Mouse (Mus musculus) frontal cortex, postnatal 14 days (tissue): ENCODE results near the gene Aldh3b1.

ENCODE experiments used
- DNase-seq, 2 experiments: peaks; one replicate each; pipeline ENCODE4 v3.0.0; 2022; ENCODE audit warnings: low spot score in 2 of 2

Gene Aldh3b1

DNA sequence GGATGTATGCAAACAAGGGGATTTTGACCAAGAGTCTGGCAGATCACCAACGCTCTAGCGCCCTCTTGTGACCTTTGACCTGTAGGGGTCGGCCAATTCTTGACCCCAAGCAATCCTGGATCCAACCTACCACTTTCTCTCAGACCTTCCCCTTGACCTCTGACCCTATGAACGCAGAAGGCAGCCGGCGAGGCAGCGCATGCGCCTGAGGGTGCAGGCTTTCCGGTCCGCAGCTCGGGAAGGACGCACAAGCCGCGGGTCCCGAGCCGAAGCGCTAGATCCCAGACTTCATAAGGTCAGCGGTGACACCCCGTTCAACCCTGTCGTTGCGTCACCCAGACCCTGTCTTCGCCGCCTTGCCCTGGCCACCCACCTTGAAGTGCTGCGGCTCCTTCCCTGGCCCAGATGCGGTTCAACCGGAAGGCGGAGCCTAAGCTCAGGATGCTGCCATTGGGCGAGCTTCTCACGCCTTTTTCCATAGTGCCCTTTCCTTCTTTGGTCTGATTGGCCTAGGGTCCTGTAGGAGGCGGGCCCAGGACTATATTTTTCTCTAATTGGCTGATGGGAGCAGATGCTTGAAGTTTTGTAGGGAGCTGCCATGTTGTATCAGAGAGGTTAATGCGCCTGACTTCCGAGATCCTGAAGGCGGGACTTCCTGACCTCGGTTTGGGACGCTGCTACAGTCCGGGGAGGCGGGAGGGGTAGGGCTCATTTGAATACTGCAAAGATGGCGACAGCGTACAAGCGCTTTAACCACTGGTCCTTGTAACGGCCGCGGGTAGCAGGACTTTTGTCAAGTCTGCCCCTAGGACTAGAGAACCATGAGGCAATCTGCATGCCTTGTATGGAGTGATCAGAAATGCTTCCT is 17.0 kb downstream of the Aldh3b1 start, which contains the start of gene Ndufs8:
Gene Ndufs8, minus strand, starts transcription at position 438 of the 868 bp plus-strand sequence.
- DNase-seq, result peak; percentile 88 to 96

DNA sequence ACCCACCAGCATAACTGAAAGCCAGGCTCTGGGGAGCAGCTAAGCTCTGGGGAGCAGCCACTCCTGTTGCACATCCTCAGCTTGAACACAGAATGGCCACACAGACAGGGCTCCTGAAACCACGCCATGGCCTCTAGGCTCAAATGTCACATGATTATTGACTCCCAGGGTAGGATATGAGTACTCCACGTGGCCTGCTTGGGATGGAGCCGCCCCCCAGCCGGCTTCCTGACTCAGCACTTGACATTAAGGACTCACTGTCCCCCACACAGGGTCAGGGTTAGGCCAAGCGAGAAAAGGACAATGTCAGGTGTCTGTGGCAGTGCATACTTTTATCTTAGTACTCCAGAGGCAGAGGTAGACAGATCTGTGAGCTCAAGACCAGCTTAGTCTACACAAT is 19.4 kb downstream of the Aldh3b1 start:
- DNase-seq, result no peak

DNA sequence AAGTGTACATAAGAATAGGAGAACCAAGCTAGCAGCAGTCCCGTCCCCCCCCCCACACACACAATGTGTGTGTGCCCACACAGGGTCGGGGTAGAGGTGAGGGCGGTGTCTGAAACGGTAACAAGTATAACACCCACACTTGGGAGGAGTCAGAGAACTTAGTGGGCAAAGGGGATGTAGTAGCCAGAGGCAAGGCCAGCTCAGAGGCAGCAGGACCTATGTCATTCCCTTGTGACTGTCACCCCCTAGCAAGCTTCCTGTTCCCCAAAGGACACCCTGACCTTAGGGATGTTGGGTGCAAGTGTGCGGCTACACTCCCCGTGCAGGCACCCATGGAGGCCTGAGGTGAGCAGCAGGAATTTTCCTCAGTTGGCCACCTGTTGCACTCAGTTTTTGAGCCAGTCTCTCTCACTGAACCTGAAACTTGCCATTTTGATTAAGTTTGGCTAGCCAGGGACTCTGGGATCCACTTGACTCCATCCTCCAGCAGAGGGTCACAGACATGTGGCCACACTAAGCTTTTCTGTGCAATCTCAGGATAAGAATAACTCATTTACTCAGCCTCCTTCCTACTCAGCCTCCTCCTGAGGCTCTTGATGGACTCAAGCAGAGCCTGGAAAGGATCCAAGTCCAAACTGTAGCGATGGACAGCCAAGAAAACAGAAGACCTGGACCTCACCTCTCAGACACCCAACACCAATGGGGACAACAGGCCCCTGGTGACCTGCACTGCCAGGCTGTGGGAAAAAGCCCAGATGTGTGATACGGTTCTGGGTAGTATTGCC is 21.5 kb downstream of the Aldh3b1 start:
- DNase-seq, result no peak

DNA sequence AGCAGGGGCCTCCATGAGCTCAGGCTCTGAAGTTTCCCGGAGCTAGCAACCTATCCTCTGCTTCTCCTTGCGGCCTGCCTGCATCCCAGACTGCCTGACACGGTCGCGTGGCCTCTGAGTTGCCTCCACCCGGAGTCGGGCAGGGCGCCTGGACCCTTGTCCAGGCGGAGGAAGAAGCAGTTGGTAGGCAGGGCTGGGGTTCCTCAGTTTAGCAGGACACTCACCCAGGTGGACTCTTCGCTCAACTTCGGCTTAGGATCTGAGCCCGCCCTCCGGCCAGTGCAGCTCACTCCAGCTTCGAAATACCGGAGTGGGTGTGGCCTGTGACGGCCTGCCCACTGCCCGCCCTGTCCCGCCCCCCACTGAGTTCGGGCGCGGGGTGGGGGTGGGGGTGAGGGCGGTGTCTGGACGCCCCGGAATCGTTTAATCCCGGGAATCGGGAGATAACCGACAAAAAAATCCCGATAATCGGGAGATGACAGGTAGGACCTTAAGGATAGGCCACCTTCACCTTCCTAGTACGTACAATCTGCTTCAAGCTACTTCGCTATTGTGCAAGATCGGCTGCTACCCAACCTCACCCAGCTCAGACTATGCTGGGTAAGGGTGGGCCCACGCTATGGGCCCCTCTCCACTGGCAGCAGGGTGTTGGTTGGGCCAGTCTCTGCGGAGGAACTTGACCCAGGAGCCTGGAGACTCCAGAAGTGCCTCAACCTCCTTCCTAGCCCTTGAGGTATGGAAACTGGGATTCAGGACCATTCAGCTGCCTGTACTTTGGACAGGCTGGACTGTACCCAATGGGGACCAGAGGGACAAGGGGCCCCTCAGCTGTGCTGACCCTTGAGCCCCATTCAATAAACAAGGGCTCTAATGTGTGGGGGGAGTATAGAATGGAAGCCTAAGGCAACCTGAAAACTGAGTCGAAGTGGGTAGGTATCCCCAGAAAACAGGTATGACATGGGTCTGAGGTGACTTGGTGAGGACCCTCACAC is 22.5 kb downstream of the Aldh3b1 start, which contains the start of gene Tcirg1:
Gene Tcirg1, minus strand, starts transcription at position 339 of the 992 bp plus-strand sequence.
- peak in 1 of 2 experiments; percentile 55 for DNase-seq

DNA sequence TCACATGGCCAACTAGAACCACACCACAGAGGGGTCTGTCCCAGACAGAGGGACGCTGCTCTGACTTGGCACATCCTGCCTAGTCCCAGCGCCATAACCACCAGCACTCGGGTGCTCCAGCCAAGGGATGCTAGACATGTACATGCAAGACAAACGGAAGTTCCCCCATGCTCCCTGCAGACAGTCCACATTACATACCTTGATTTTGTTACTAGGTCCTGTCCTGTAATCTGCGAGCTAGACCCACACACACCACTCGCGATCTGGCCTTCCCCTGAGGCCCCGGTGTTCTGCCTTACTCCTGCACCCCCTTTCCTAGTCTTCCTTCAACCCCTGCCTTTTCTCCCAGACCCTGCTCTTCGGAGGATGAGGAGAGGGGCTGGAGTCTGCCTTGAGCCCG is 23.3 kb downstream of the Aldh3b1 start:
- DNase-seq, result no peak

DNA sequence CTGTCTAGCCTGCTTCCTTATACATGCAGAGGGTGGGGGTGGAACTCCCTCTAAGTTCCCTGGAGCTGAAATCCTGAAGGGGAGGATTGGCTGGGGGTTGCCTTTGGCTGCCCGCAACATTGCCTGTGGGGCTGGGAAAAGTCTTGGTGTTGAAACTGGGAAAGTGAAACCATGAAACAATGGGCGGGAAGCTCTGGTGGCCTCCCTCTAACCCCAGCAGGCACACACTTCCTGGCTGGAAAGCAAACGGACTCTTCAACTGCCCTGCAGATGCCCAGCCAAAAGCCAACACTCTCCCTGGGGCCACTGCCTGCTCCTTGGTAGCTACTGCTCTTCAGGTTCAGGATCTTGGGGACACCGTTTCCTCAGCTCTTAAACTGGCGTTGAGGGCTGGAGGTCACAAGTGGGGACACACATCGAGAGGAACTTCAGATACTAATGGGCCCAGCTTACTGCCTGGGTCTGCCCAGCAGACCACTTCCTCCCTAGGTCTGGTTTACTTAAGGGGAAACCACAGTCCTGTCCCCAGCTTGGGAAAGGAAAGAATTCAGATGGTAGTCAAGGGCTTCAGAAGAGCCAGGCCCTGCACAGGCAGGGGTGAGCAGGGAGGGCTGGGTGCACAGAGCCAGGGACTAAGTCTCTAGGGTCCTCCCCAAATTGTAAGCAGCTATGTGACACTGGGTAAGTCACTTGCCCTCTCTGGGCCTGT is 24.2 kb downstream of the Aldh3b1 start:
- no peak for DNase-seq

DNA sequence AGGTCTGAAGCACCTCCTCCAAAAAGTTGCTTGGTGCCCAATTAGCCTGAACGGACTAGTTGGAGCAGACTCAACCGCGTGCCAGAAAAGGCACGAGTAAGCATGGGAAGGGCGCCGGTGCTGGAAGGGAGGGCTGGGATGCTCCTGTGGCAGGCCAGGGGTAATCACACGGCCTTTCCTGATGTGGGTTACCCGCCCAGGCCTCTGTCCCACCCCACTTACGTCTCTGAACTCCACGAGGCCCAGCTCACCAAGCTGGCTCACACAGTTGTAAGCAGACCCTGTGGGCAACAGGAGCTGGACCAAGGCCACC is 25.3 kb downstream of the Aldh3b1 start:
- no peak for DNase-seq

DNA sequence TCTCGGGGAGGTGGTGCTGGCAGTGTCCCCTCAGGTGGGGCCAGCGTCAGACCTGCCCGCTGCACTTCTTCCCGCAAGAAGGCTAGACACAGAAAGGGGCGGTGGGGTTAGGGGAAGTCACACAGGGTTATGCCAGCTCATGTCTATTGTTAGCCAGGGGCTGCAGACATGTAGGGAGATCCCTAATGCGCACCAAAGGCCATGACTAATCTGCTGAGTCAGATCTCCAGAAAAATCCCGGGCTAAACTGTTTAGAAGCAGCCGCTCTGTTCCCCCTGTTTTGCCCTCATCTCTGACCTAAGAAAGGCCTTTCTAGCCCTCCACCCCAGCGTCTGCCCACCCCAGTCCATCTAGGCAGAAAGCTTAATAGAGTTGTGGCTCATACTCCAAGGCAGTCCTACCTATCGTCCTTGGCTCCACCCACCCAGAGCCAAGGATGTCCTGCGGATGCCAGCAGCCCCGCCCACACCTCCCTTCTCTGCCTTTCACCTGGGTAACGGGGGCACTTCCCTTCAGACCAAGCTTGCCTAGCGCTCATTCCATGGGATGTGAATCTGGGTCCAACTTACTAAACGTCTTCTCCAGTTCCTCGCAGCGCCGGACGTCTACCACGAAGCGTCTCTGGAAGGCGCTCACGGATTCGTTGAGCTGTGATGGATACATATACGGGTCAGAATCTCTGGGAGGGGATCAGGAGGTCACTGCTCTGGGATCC is 25.8 kb downstream of the Aldh3b1 start:
- DNase-seq, result no peak

DNA sequence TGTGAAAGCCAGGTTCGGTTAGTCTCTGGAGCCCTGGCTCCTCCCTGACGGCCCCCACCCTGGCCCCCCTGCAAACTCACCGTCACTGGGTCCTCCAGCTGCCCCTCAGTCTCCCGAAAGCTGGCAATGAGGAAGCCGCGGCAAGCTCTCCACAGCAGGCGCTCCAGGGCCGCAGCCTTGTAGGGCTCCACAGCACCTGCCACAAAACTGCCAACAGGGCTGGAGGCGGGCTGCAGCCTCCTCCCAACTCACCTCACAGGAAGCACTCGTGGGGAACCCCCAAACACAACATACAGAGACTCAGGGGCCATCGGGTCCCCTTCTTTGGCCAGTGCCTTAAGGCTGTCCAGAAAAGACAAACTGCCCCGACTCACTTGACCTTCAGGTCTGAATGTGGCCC is 26.6 kb downstream of the Aldh3b1 start:
- DNase-seq, result no peak

DNA sequence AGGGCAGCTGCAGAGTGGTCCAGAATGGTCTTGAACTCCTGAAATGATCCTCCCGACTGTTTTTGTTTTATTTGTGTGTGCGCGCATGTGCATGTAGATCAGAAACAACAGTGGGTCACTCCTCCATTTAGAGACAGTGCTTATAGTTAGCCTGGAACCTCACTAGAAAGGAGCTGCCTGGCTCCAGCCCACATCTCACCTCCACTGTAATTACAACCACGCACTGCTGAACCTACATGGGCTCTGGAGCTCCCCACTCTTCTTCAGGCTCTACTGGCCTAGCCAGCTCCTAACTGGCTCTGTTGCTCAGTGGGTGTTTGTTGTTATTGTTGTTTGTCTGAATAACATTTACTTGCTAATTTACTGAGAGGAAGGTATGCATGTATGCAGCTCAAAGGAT is 30.0 kb downstream of the Aldh3b1 start:
- DNase-seq, result no peak

DNA sequence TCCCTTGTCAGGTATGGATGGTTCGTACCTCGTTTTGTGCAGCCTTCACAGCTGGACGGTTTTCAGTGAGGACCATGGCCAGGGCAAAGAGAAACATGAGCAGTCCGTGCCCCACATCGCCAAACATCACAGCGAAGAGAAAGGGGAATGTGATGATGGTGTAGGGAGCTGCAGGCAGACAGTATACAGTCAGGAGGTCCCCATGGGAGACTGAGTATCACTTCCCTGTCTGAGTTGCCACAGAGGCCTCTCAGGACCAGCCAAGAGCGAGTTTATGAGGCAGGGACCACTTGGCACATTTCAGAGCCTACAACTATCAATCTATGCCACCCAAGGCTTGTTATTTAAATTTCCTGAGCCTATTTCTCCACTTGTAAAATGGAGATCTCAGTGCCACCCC is 30.7 kb downstream of the Aldh3b1 start:
- DNase-seq, result no peak

DNA sequence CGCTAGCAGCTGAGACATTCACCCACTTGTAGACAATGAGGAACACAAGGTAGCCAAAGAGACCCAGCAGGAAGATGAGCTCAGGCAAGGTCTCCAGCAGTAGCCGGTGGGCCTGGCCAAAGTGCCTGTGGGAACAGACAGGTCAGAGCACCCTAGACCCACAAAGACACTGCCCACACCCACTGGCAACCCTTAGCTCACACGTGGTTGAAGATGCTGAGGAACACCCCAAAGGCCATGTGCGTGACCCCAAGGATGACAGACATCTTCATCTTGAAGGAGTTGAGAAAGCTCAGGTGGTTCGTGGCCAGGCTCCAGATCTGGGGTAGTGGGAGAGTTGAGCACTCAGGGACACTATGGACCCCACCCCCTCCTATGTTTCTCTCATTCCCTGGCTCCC is 32.1 kb downstream of the Aldh3b1 start:
- DNase-seq, result no peak

DNA sequence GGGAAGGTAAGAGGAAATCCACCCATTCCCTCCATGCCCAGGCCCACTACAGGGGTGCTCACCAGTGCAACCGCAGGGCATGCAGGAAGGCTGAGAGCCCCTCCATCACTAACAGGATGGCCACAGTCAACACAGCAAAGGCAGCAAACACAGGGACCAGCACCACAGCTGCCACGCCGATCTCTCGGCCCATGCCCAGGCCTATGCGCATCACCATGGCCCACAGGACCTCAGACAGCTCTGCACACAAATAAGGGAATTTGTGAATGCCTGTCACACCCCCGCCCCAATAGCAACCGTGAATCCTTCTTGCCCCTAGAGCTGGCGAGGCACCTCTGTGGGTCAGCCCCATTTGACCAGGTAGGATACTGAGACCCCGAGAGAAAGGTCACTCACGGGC is 33.4 kb downstream of the Aldh3b1 start:
- peak in 1 of 2 experiments; percentile 10 for DNase-seq

DNA sequence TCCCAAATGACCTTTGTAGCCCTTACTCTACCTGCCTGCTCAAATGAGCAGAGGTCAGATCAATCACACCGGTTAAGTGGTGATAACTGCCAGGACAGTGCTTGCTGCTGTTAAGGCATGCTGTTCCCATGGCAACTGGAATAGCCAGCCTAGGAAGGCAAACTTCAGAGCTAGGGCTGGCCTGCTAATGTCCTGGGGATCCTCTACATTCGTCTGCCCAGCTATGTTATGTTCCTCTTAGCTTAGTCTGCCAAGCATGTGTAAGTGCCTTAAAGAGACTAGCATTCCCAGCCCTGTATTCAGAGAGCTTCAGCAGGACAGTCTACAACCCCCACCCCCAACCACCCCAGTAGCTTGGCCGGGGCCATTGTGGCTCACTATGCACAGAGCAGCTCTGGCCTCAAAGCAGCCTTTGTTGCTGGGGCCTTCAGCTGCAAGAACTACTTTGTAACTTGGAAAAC is 34.4 kb downstream of the Aldh3b1 start:
- DNase-seq, result peak in 1 of 2 experiments; percentile 24

DNA sequence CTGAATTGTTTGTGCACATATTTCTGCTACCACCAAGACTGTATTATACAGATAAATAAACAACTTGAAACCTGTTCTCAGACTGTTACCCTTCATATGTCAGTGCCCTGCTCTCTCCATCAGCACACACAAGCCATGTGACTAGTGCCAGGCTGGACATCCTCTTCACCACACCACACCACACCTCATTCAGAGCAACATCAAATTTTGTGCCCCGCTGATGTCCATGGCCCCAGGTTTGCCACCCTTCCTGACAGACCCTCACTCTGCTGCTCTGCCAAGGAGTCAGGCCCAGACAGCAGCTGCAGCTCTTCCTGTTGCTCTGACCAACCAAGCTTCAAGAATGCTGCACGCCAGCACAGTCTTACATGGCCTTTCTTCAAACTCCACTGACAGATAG is 35.3 kb downstream of the Aldh3b1 start:
- no peak for DNase-seq

DNA sequence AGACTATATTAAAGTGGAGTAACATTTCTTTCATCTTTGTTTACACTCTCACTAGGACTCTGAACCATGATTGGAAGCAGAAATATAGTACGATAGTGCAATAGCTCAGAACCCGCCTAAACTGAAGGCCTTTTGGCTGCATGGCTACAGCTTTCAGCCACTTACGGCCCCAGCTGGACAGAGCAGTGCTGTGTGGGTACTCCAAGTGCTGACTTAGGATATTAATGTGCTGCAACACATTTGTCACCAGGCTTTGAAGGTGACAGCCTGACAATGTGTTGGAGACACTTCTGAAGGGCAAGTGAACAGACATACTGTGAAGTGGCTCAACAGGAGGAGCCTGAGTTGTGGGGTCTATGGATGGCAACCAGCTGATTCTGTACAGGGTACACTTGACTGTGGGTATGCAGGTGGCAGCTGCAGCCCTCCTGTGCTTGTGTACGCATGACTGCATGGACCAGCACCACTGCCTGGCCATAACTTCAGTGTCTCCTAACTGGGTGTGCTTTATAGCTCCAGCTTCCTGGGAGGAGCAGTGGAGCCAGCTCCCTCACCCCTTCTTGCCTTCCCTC is 36.0 kb downstream of the Aldh3b1 start:
- no peak for DNase-seq

DNA sequence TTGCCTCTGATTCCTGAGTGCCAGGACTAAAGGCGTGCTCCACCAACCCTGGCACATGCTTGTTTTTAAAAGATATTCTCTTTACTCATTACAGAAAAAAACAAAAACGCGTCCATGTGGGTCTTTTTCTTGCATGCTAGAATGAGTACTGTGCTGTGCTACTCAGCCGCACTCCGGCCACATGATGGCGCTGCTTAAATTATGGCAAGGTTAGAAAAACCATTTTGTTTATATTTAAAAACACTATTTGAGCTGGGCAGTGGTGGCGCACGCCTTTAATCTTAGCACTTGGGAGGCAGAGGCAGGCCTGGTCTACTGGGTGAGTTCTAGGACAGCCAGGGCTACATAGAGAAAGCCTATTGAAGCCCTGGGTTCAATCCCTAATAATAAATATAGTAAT is 39.4 kb downstream of the Aldh3b1 start:
- no peak for DNase-seq

DNA sequence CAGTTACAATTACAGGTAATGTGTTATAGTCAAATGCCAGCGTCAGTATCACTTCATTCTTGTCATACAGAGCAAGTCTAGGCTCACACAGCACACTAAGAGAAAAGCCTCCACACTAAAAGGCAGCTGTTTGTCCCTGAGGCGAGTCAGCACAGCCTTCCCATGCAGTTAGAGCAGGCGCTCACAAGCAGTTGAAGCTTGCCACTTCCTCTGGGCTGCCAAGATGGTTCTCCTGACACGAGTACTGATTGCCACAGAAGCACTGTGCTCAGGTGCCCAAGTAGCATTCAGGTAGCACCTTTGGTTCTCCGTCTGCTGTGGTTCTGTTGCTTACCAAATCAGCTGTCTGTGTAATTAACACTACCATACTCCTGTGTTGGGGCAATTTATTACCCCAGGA is 40.5 kb downstream of the Aldh3b1 start:
- DNase-seq, result no peak

DNA sequence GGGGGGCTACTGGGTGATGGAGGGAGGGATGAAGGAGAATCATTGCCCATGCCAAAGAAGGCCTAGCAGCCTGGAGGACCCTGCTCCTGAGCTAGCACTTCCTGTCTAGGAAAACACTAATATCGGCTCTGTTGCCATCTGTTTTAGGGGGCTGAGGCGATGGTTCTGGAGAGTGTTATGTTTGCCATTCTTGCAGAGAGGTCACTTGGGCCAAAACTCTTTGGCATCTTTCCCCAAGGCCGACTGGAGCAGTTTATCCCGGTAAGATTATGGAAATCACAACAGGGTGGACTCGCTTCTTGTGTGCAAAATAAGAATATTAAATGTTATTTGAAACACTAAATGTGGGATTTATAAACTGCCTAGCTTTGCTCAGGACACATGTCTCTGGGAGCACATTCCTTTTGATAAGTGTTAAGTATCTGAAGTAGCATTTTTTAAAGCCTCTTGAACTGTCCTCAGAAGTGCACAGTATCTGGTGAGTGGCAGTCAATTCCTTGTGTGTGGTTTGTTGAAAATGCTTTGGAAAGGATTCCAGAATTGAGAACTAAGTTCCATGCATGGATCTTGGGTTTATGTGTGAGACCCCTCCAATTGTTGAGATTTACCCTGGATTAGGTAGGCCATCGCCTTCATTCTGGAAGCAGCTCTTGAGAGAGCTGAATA is 45.1 kb downstream of the Aldh3b1 start:
- DNase-seq, result no peak
